Mouse (Mus musculus): ENCODE data around the gene Thap12. TPM values are rescaled to one million over a fixed set of nuclear protein-coding genes. Genes with fewer than 3 reads are reported as not detected.

Thap12 gene
- polyA plus RNA-seq, 1 experiment from 2014 or later: 71.7 TPM

- no peak overlapping the region for H3K4me3 ChIP-seq
- H3K9me3 ChIP-seq: no peaks in the 10 kb centered on the region
- H3K27ac ChIP-seq: no peak overlapping the region
- no peak for ATAC-seq (ENCODE audit: insufficient number of reproducible peaks, insufficient read depth, low FRiP score, low TSS enrichment, low read depth)
- no peaks in the 10 kb centered on the region for H3K36me3 ChIP-seq
- peaks cover 15% of the 10 kb centered on the region for H3K4me1 ChIP-seq
- no peak overlapping the region for H3K4me2 ChIP-seq
- 59% methylated on average over 2 of the region's 2 CpGs for WGBS
- no peak overlapping the region for H3K9ac ChIP-seq
- no peaks in the 10 kb centered on the region for H3K27me3 ChIP-seq
Measured at GRCm38 (mm10) chr7:98677511-98677910, 25.4 kb upstream of the Thap12 start.

GRCm38 (mm10) chr7:98678441-98678840, 24.5 kb upstream of the Thap12 start:
- Histone ChIP-seq H3K9me3 (no peaks in the 10 kb centered on the region), H3K36me3 (no peaks in the 10 kb centered on the region), H3K4me2 (peak overlapping the region; percentile 37), H3K4me3 (no peak overlapping the region), H3K27ac (no peak overlapping the region), H3K27me3 (no peaks in the 10 kb centered on the region), H3K9ac (no peak overlapping the region), H3K4me1 (peaks cover 9% of the 10 kb centered on the region)
- no peak for ATAC-seq (ENCODE audit: insufficient number of reproducible peaks, insufficient read depth, low FRiP score, low TSS enrichment, low read depth)
- WGBS: 36% methylated on average over 7 of the region's 7 CpGs

GRCm38 (mm10) chr7:98680691-98681090, 22.2 kb upstream of the Thap12 start:
- Histone ChIP-seq H3K9me3 (no peaks in the 10 kb centered on the region), H3K36me3 (no peaks in the 10 kb centered on the region)

GRCm38 (mm10) chr7:98682821-98683220, 20.1 kb upstream of the Thap12 start:
- Histone ChIP-seq H3K36me3 (no peaks in the 10 kb centered on the region), H3K4me2 (no peak overlapping the region), H3K4me1 (peaks cover 21% of the 10 kb centered on the region), H3K9ac (no peak overlapping the region), H3K4me3 (no peak overlapping the region), H3K9me3 (no peaks in the 10 kb centered on the region), H3K27me3 (0 out of 2 replicates have a peak, but pooled peaks cover 3% of the 10 kb centered on the region), H3K27ac (no peak overlapping the region)
- 91% methylated on average over 10 of the region's 10 CpGs for WGBS
- ATAC-seq (ENCODE audit: insufficient number of reproducible peaks, insufficient read depth, low FRiP score, low TSS enrichment, low read depth): no peak

More at GRCm38 (mm10) chr7:98680691-98681090, 22.2 kb upstream of the Thap12 start:
- Histone ChIP-seq H3K4me1 (peaks cover 12% of the 10 kb centered on the region), H3K27ac (no peak overlapping the region), H3K4me2 (no peak overlapping the region), H3K9ac (no peak overlapping the region), H3K4me3 (no peak overlapping the region), H3K27me3 (0 out of 2 replicates have a peak, but pooled peaks cover 3% of the 10 kb centered on the region)
- 52% methylated on average over 2 of the region's 2 CpGs for WGBS
- ATAC-seq (ENCODE audit: insufficient number of reproducible peaks, insufficient read depth, low FRiP score, low TSS enrichment, low read depth): no peak

GRCm38 (mm10) chr7:98685895-98686294, 17.0 kb upstream of the Thap12 start:
- peaks cover 14% of the 10 kb centered on the region for H3K4me1 ChIP-seq
- peak; percentile 85 for ATAC-seq (ENCODE audit: insufficient number of reproducible peaks, insufficient read depth, low FRiP score, low TSS enrichment, low read depth)
- 18% methylated on average over 13 of the region's 13 CpGs for WGBS
- H3K36me3 ChIP-seq: no peaks in the 10 kb centered on the region
- H3K9me3 ChIP-seq: no peaks in the 10 kb centered on the region
- peak overlapping the region; percentile 48; the same call in 1 of the 2 replicates for H3K27ac ChIP-seq
- 0 out of 2 replicates have a peak overlapping the region, but pooled peaks have one; percentile 40 for H3K9ac ChIP-seq
- 0 out of 2 replicates have a peak, but pooled peaks cover 3% of the 10 kb centered on the region for H3K27me3 ChIP-seq
- H3K4me3 ChIP-seq: peak overlapping the region; percentile 13
- peak overlapping the region; percentile 47 for H3K4me2 ChIP-seq

GRCm38 (mm10) chr7:98690126-98690525, 12.8 kb upstream of the Thap12 start:
- Histone ChIP-seq H3K4me2 (no peak overlapping the region), H3K4me3 (no peak overlapping the region), H3K27me3 (no peaks in the 10 kb centered on the region), H3K27ac (no peak overlapping the region), H3K36me3 (no peaks in the 10 kb centered on the region), H3K9me3 (no peaks in the 10 kb centered on the region), H3K9ac (no peak overlapping the region), H3K4me1 (peaks cover 29% of the 10 kb centered on the region)
- no peak for ATAC-seq (ENCODE audit: insufficient number of reproducible peaks, insufficient read depth, low FRiP score, low TSS enrichment, low read depth)
- WGBS: 92% methylated on average over 1 of the region's 1 CpGs

GRCm38 (mm10) chr7:98690831-98691230, 12.1 kb upstream of the Thap12 start:
- no peaks in the 10 kb centered on the region for H3K36me3 ChIP-seq
- WGBS: 2% methylated on average over 3 of the region's 3 CpGs
- H3K27ac ChIP-seq: no peak overlapping the region; the same call in 1 of the 2 replicates
- ATAC-seq (ENCODE audit: insufficient number of reproducible peaks, insufficient read depth, low FRiP score, low TSS enrichment, low read depth): no peak
- no peak overlapping the region for H3K4me3 ChIP-seq
- peaks cover 25% of the 10 kb centered on the region for H3K4me1 ChIP-seq
- no peak overlapping the region for H3K4me2 ChIP-seq
- no peaks in the 10 kb centered on the region for H3K27me3 ChIP-seq
- H3K9me3 ChIP-seq: no peaks in the 10 kb centered on the region
- H3K9ac ChIP-seq: no peak overlapping the region

- H3K4me3 ChIP-seq: no peak overlapping the region
- peak overlapping the region; percentile 22; the same call in 1 of the 2 replicates for H3K4me2 ChIP-seq
- peak overlapping the region; percentile 33; the same call in 1 of the 2 replicates for H3K9ac ChIP-seq
- no peak overlapping the region for H3K27ac ChIP-seq
- WGBS: 41% methylated on average over 24 of the region's 24 CpGs
- H3K4me1 ChIP-seq: peaks cover 17% of the 10 kb centered on the region
- no peaks in the 10 kb centered on the region for H3K9me3 ChIP-seq
- no peaks in the 10 kb centered on the region for H3K27me3 ChIP-seq
- no peaks in the 10 kb centered on the region for H3K36me3 ChIP-seq
- no peak for ATAC-seq (ENCODE audit: insufficient number of reproducible peaks, insufficient read depth, low FRiP score, low TSS enrichment, low read depth)
Measured at GRCm38 (mm10) chr7:98692761-98693546, 9.9 kb upstream of the Thap12 start.

GRCm38 (mm10) chr7:98694046-98694445, 8.9 kb upstream of the Thap12 start:
- Histone ChIP-seq H3K27me3 (no peaks in the 10 kb centered on the region), H3K36me3 (no peaks in the 10 kb centered on the region), H3K9me3 (no peaks in the 10 kb centered on the region), H3K4me3 (no peak overlapping the region), H3K4me1 (peaks cover 17% of the 10 kb centered on the region), H3K4me2 (no peak overlapping the region), H3K27ac (no peak overlapping the region), H3K9ac (no peak overlapping the region)
- no peak for ATAC-seq (ENCODE audit: insufficient number of reproducible peaks, insufficient read depth, low FRiP score, low TSS enrichment, low read depth)
- 68% methylated on average over 5 of the region's 5 CpGs for WGBS

GRCm38 (mm10) chr7:98697496-98697895, 5.4 kb upstream of the Thap12 start:
- Histone ChIP-seq H3K9ac (no peak overlapping the region), H3K9me3 (no peaks in the 10 kb centered on the region), H3K4me1 (peaks cover 17% of the 10 kb centered on the region), H3K27me3 (no peaks in the 10 kb centered on the region), H3K36me3 (no peaks in the 10 kb centered on the region), H3K4me2 (no peak overlapping the region), H3K4me3 (no peak overlapping the region), H3K27ac (no peak overlapping the region)
- ATAC-seq (ENCODE audit: insufficient number of reproducible peaks, insufficient read depth, low FRiP score, low TSS enrichment, low read depth): no peak
- 13% methylated on average over 2 of the region's 2 CpGs for WGBS

GRCm38 (mm10) chr7:98698041-98698440, 4.9 kb upstream of the Thap12 start:
- Histone ChIP-seq H3K36me3 (no peaks in the 10 kb centered on the region), H3K4me2 (no peak overlapping the region), H3K4me3 (no peak overlapping the region), H3K4me1 (peaks cover 12% of the 10 kb centered on the region), H3K27ac (no peak overlapping the region), H3K9me3 (no peaks in the 10 kb centered on the region), H3K27me3 (no peaks in the 10 kb centered on the region), H3K9ac (no peak overlapping the region)
- 58% methylated on average over 5 of the region's 5 CpGs for WGBS
- ATAC-seq (ENCODE audit: insufficient number of reproducible peaks, insufficient read depth, low FRiP score, low TSS enrichment, low read depth): no peak

GRCm38 (mm10) chr7:98698590-98698989, 4.3 kb upstream of the Thap12 start:
- no peak overlapping the region for H3K9ac ChIP-seq
- H3K4me1 ChIP-seq: peaks cover 9% of the 10 kb centered on the region
- no peak for ATAC-seq (ENCODE audit: insufficient number of reproducible peaks, insufficient read depth, low FRiP score, low TSS enrichment, low read depth)
- H3K4me2 ChIP-seq: no peak overlapping the region
- H3K27me3 ChIP-seq: no peaks in the 10 kb centered on the region
- H3K36me3 ChIP-seq: no peaks in the 10 kb centered on the region
- no peak overlapping the region for H3K4me3 ChIP-seq
- H3K9me3 ChIP-seq: no peaks in the 10 kb centered on the region
- H3K27ac ChIP-seq: no peak overlapping the region
- WGBS: 92% methylated on average over 4 of the region's 4 CpGs

All from embryonic facial prominence, embryonic 13.5 days (tissue).